Mouse (Mus musculus) frontal cortex, postnatal 36 days (tissue): ENCODE measurements around the gene Vps35.

ENCODE experiments used
- DNase-seq, 2 experiments: peaks; one replicate each; pipeline ENCODE4 v3.0.0; 2022; ENCODE audit warnings: low spot score in 2 of 2

Gene Vps35

GRCm38 (mm10) chr8:85299434-85300077 lies at the start of gene Vps35, which contains the start of gene Orc6:
TSS of gene Vps35 (minus strand) at chr8:85299802.
TSS of gene Orc6 (plus strand) at chr8:85299632.
- DNase-seq: peak; percentile 95 to 96

- no peak for DNase-seq
Measured at GRCm38 (mm10) chr8:85339871-85340573, 40.4 kb upstream of the Vps35 start.

- no peak for DNase-seq
Measured at GRCm38 (mm10) chr8:85337681-85338080, 38.1 kb upstream of the Vps35 start.

- DNase-seq: no peak
Measured at GRCm38 (mm10) chr8:85336211-85336933, 36.8 kb upstream of the Vps35 start.

GRCm38 (mm10) chr8:85335105-85335504 lies 35.5 kb upstream of the Vps35 start:
- no peak for DNase-seq

- no peak for DNase-seq
Measured at GRCm38 (mm10) chr8:85329506-85329905, 29.9 kb upstream of the Vps35 start.

- DNase-seq: no peak
Measured at GRCm38 (mm10) chr8:85327036-85327435, 27.4 kb upstream of the Vps35 start.

GRCm38 (mm10) chr8:85323084-85323483 lies 23.5 kb upstream of the Vps35 start:
- no peak for DNase-seq

- DNase-seq: no peak
Measured at GRCm38 (mm10) chr8:85321981-85322380, 22.4 kb upstream of the Vps35 start.

GRCm38 (mm10) chr8:85318534-85318933 lies 18.9 kb upstream of the Vps35 start:
- DNase-seq: no peak

- DNase-seq: no peak
Measured at GRCm38 (mm10) chr8:85313036-85313435, 13.4 kb upstream of the Vps35 start.

- peak in 1 of 2 experiments; percentile 29 for DNase-seq
Measured at GRCm38 (mm10) chr8:85311743-85312142, 12.1 kb upstream of the Vps35 start.

- DNase-seq: no peak
Measured at GRCm38 (mm10) chr8:85308564-85308963, 9.0 kb upstream of the Vps35 start.

- DNase-seq: no peak
Measured at GRCm38 (mm10) chr8:85303531-85303930, 3.9 kb upstream of the Vps35 start.

GRCm38 (mm10) chr8:85302931-85303330 lies 3.3 kb upstream of the Vps35 start:
- no peak for DNase-seq

GRCm38 (mm10) chr8:85301941-85302340 lies 2.3 kb upstream of the Vps35 start:
- no peak for DNase-seq

GRCm38 (mm10) chr8:85298600-85299433 lies 785 bp downstream of the Vps35 start:
- DNase-seq: peak; percentile 11 to 20

GRCm38 (mm10) chr8:85286846-85287245 lies 12.8 kb downstream of the Vps35 start:
- DNase-seq: no peak

GRCm38 (mm10) chr8:85227297-85227696 lies 72.3 kb downstream of the Vps35 start:
- no peak for DNase-seq

GRCm38 (mm10) chr8:85225688-85226087 lies 73.9 kb downstream of the Vps35 start, which contains the start of gene Olfr371:
TSS of gene Olfr371 (plus strand) at chr8:85225988.
- DNase-seq: no peak

- no peak for DNase-seq
Measured at GRCm38 (mm10) chr8:85220992-85221391, 78.6 kb downstream of the Vps35 start.

- peak; percentile 10 to 19 for DNase-seq
Measured at GRCm38 (mm10) chr8:85220220-85220619, 79.4 kb downstream of the Vps35 start.
